Mouse (Mus musculus) heart, postnatal 25 days (tissue): ENCODE data around the gene Wfikkn1. TPM values are rescaled to one million over a fixed set of nuclear protein-coding genes. Genes with fewer than 3 reads are reported as not detected.
"Not testable (repeated sequence)": the region's sequence is repeated elsewhere in the genome, so short reads cannot be mapped to it uniquely, and the experiment has no call there.

Experiments used
- DNase-seq: peaks from one replicate; pipeline ENCODE4 v3.0.0; 2022; ENCODE audit warnings: low spot score
- intact Hi-C: fragments of 180-260 bp; cut with DNase I; formaldehyde crosslinking; loops from one replicate; pipeline ENCODE4 v1.15.1; 2025
- total RNA-seq, 2 experiments: library from RNA; stranded (reverse); gene quantifications; 2 replicates each; pipeline ENCODE4 v1.2.3; 2021

Wfikkn1 gene
- total RNA-seq, 2 experiments from 2014 or later = 0.45 to 0.75 TPM

DNA sequence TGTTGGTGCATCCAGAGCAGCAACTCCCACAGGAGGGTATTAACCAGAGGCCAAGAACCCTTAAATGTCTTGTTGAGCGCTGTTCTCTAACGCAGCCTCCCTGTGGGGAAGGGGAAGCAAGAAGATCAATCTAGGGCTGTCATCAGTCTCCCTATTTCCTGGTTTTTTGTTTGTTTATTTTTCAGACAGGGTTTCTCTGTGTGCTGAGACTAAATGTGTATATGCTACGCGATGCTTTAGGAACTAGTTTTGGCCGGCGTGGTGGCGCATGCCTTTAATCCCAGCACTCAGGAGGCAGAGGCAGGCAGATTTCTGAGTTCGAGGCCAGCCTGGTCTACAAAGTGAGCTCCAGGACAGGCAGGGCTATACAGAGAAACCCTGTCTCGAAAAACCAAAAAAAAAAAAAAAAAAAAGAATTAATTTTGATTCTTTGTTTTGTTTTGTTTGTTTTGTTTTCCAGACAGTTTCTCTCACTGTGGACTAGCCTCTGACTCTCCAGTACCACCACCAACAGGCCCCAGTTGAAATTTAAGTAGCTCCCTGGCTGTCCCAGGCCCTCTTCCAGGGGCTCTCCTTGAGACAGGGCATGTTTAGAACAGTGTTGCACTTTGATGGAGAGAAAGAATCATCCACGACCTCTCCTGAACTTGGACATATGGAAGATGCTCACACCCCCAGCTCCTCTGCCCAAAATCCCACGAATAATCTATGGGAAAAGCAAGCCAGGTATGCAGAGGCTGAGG, 7.1 kb downstream of the Wfikkn1 start:
- intact Hi-C loops = no loop called here
- DNase-seq = no peak

DNA sequence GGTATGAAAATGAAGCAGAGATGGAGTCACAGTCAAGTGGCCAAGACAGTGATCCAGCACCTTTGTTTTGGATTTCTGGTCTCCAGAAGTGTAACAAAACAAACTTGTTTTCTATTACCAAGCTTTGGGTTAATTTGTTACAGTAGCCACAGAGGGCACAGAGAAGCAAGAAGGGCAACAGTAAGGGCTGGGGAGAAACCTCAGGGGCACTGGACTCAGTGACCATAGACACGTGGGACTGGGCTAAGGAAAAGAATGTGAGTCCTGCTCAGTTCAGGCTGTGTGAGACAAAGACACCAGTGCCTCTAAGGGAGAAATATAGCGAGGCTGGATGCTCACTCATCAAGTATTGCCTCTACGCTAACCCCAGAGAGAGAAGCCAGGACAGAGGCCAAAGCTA, 8.0 kb downstream of the Wfikkn1 start:
- DNase-seq = no peak
- intact Hi-C loops = no loop called here

DNA sequence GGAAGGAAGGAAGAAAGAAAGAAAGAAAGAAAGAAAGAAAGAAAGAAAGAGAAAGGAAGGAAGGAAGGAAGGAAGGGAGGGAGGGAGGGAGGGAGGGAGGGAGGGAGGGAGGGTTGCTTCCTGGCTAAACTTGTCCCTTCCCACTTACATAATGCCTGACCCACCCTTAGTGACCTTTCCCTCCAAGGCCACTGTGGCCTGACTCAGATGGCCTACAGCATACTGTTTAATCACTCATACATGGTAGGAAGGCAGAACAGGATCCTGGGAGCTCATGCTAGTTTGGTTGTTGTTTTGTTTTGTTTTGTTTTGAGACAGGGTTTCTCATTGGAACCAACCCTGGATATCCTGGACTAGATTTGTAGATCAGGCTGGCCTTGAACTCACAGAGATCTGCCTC, 9.1 kb downstream of the Wfikkn1 start:
- DNase-seq, intact Hi-C loops: not testable (repeated sequence)

DNA sequence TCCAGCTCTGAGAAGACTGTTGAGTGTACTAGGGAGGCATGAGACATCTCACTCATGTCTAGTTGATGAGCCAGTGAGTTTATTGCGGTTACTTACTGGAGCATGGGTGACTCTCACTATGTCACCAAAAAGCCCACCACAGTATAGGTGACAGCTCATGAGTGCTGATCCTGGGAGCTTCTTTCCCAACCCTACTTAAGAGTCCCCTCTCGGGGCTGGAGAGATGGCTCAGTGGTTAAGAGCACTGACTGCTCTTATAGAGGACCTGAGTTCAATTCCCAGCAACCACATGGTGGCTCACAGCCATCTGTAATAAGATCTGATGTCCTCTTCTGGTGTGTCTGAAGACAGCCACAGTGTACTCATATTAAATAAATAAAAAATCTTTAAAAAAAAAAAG, 10.7 kb downstream of the Wfikkn1 start:
- DNase-seq = no peak
- intact Hi-C loops = loop anchor here (5.0 kb wide), 1 partner anchor 38 kb away; the partner anchor contains the start of gene Stub1

DNA sequence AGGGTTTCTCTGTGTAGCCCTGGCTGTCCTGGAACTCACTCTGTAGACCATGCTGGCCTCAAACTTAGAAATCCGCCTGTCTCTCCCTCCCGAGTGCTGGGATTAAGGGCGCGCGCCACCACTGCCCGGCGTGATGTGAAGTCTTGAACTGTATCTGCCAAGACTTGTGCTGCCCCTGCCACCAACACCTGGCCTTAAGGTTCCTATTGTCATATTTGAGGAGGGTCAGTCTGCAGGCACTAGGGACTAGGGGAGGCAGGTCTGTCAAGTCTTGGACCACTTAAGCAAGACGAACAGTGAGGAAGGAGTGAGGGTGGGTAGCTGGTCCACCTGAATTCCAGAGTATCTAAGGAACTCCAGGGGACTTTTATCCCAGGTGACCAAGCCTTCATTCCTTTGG, 11.2 kb downstream of the Wfikkn1 start:
- intact Hi-C loops = loop anchor here (5.0 kb wide), 1 partner anchor 37 kb away; the partner anchor contains the start of gene Stub1
- DNase-seq = no peak

DNA sequence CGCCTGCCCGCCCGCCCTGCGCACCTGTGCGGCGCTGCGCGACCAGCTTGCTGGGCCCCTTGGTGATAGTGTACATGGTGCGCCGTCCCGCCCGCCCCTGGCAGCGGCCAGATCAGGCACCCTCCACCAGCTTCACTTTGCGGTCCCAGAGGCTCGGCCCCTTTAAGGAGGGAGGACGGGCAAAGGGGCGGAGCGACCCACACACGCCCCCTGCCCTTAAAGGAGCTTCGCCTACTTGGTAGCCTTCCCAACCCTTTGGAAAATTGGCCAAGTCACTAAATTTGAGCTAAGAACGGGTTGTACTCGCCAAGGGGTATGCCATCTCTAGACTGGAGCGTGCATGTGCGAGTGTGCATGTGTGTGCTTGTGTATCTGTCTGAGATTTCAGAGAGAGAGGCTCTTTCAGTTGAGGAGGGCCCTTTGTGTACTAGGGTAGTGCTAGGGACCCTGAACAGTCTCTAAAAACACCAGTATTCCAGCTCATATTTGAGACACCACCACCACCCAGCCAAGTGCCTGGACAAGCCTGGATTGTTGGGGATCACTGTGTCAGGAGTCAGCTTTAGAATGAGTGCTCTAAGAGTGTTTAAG, 12.0 kb downstream of the Wfikkn1 start, which contains the start of gene Mcrip2:
Gene Mcrip2 (minus strand): TSS at position 164 of the 591 bp plus-strand sequence.
- peak; percentile 76 for DNase-seq
- intact Hi-C loops = loop anchor here (5.0 kb wide), 1 partner anchor 36 kb away; the partner anchor contains the start of gene Stub1

DNA sequence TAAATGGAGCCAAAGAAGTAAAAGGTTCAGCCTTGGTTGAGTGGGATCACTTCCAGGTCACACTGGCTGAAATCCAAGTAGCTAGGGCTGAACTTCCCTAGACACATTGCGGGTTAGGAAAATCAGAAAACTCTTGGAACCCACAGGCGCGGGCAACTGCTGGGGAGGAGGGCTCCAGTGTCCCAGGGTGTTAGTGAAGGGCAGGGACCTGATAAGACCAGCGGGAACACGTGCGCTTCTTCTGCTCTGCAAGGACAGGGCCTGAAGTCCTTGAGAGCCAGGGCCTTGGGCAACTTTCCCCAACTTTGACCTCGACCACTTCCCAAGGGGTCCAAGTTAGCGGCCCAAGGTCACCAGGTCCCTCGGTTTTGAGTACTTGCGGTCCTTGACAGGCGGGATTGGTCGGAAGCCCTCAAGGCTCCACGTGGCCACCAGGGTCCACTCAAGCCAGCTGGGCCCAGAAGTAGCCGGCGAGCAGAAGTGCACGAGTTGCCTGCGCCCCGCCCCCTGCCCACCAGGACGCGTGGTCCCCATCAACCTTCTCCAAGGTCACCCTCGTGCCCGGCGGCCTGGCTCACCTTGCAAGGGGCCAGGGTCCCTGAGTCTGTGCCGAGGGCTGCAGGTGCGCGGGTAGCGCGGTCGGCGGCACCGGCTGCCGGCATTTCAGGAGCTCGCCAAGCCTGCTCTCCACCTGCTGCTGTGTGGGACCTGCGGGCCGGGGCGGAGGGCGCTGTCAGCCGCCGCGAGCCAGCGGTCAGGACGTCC, 12.6 kb downstream of the Wfikkn1 start:
- DNase-seq = no peak
- intact Hi-C loops = loop anchor here (5.0 kb wide), 1 partner anchor 36 kb away; the partner anchor contains the start of gene Stub1

DNA sequence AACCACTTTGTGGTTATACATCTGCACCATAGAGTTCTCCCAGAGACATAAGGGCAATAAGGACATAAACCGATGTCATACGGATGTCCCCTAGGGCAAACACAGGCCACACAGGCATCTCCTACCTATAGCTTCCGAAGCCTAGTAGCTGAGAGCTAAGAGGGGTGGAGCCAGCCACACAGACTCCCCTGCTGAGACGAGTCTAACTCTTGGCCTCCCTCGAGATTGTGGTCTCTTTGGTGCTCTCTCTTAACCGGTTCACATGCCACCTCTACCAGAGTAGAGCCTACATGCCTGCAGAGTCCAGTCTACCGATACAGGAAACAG, 13.2 kb downstream of the Wfikkn1 start:
- no peak for DNase-seq
- intact Hi-C loops = loop anchor here (5.0 kb wide), 1 partner anchor 35 kb away; the partner anchor contains the start of gene Stub1

DNA sequence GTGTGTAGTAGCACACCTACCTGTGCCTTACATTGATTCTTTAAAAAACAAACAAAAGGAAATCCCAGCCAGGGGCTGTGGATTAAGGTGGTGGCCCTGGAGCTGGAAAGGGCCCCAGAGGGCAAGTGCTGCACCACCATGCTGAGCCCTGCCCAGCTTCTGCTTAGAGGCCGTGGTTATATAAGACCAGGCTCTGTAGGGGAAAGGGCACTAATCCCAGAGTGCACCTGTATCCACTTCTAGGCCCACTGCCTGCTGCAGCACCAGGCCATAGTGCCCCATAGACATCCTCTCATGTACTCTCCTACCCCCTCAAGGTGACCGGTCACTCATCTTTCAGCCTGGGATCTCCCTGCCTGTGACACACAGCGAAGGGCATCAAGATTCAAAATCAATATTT, 14.5 kb downstream of the Wfikkn1 start:
- intact Hi-C loops = loop anchor here (5.0 kb wide), 1 partner anchor 34 kb away; the partner anchor contains the start of gene Stub1
- no peak for DNase-seq

DNA sequence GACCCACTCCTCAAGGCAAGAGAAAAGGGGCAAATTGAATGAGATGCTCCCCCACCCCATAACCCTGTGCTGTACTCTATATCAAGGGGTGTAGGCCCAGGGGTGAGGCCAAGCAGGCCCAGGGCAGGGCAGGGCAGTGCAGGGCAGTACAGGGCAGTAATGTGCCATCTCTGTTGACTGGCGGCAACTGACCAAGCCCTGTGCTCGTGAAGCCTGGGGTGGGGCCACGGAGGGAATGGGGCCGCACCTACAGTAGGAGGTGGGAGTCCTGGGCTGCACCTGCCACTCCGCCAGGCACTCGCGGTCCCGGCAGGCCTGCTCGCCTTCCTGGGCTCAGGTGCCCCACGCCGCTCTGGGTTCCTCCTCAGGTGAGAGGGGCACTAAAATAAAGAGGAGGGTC, 15.4 kb downstream of the Wfikkn1 start:
- no peak for DNase-seq
- intact Hi-C loops = loop anchor here (5.0 kb wide), 1 partner anchor 33 kb away; the partner anchor contains the start of gene Stub1

DNA sequence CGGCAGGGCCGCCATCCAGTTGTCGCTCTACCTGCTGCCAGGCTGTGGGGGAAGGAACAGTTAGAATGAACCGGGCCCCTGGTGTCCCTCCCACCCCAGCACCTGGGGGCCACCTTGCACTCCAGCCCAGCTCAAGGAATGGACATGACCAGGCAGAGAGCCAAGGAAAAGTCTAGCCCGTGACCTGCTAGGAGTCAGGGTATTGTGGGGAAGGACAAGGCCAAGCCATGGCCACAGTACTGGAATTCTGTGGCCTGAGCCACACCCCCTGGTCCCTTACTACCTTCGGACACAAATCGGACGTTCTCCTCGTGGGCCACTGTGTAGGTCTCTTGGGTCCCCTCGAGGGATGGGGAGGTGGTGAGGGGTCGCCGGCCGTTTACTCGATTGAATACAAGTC, 16.3 kb downstream of the Wfikkn1 start:
- intact Hi-C loops = no loop called here

DNA sequence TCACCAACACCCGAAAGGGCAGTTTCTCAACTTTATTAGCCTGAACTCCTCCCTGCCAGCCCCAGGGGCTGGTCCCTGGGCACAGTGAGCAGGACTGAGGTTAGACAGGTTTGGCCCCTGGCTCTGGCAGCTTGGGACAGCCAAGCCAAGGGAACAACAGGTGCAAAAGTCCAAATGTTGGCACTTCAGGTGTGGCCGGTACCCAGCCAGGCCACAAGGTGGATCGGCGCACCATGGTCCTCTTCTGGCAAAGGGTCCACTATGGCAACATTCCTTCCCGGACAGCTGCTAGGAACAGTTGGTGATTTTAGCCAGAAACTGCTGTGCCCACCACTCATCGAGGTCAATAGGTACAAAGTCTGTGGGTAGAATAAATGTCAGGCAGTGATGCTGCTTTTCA, 17.0 kb downstream of the Wfikkn1 start:
- no peak for DNase-seq
- intact Hi-C loops = no loop called here

More for the DNA sequence above, 16.3 kb downstream of the Wfikkn1 start:
- no peak for DNase-seq

DNA sequence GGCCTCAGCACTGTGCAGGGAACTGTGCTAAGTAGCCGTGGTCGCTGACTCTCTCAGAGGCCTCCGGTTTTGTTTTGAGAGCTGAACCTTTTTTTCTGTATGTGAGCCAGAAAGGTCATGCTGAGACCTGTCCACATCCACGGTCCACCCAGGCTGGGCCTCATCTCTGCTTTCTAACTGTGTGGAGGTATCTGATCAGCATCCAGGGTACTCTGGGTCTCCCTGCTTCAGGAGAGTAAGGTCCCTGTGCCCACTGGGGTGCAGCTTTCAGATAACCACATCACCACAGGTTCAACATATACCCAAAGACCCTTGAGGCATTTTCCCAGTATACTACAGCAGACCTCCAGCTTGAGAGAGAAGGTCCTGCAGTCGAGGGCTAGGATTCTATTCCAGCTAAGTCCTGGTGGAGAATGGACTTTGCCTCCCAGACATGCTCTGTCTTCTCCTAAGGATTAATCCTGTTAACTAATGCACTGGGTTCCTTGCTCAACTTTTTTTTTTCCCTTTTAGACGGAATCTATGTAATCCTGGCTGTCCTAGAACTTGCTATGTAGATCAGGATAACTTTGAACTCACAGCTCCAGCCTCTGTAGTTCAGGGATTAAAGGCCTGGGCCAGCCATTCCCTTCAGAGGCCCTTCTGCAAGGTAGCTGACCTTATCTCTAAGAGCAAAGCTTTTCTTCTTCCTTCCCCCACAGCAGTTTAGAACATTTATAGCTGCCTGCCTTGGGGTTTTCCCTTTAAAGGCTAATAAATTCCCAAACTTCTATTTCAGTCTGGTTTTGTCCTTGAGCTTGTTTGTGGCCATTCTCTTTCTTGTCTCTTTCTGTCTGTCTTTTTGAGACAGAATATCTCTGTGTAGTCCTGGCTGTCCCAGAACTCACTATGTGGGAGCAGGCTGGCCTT, 18.7 kb downstream of the Wfikkn1 start:
- intact Hi-C loops = no loop called here
- DNase-seq = no peak

DNA sequence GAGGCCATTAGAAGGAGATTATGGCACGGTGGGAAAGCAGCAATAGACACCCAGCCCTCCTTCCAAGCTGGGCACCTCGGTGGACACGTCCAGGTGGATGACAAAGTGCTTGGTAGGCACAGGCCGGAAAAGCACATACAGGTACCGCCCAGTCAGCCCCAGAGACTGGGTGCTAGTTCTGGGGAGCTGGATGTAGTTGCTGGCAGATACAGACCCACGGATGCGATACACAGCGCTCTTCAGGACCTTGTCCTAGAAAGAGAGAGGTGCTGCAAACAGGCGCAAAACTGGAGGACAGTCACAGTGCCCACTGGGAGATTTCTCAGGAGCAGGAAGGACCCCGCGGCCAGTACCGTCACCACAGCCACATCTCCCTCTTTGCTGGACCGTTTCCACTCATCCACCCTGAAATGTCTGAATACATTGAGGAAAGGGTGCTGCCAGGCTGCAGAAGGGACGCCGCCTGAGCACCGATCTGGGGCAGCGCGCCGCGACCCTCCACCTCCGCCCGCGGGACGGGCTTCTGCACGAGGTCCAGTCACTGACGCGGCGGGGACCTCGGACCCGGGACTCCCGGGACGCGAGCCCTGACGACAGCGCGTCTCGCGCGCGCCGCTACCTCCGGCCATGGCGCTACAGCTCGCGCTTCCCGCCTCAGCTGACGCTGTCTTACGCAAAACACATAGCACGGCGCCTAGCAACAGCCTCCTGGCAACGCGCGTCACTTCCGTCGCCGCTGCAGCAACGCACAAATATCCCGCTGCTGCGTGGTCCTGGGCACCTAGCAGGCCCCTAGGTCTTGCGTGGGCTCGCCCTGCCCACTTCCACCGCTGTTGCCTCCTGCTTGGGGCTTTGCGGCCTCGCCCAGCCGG, 19.6 kb downstream of the Wfikkn1 start, which contains the start of gene Wdr90:
Gene Wdr90 (minus strand): TSS at position 670 of the 872 bp plus-strand sequence.
- peak; percentile 85 for DNase-seq
- intact Hi-C loops = no loop called here

DNA sequence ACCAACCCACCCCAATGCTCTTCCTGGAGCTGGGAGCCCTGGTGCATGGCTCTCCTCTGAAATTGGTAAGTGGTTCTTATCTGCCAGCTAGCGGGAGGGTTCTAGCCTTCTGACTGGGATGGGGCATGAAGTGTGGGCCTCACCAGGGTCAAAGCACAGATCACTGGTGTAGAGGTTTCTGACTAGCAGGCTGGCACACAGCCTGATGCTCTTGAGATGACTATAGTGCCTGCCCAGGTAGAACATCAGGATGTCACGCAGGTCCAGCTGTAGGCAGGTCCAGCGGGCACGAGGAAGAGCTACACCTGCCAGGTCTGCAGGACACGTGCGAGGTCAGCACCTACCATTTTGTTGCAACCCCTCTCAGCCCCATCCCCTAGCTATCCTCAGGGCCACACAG, 20.4 kb downstream of the Wfikkn1 start:
- intact Hi-C loops = no loop called here
- DNase-seq = no peak

DNA sequence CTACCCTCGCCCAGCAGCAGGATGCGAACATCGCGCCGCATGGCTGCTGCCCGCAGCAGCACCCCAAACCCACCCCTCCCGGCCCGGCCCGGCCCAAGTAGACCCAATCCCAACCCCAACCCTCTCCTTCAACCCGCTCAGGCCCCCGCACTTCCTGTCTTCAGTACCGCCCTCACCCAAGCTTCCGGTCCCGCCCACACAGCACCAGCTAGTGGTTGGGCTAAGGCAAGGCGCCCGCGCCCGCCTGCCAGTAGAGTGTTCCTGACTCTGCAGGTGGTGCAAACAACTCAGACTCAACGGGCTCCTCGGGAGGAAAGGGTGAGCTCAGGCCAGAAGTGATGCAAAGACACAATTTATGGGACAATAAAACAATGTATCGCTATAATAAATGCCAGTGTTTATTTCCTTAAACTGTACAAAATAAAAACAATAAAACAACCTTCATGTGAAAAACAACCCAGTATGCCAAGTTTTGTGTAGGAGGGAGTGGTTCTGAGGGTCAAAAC, 36.2 kb downstream of the Wfikkn1 start, which contains the start of gene Rhot2:
Gene Rhot2 (minus strand): TSS at position 456 of the 506 bp plus-strand sequence.
- intact Hi-C loops = loop anchor here (1.0 kb wide), 1 partner anchor 15 kb away; no protein-coding TSS in a partner anchor
- DNase-seq = peak; percentile 89

DNA sequence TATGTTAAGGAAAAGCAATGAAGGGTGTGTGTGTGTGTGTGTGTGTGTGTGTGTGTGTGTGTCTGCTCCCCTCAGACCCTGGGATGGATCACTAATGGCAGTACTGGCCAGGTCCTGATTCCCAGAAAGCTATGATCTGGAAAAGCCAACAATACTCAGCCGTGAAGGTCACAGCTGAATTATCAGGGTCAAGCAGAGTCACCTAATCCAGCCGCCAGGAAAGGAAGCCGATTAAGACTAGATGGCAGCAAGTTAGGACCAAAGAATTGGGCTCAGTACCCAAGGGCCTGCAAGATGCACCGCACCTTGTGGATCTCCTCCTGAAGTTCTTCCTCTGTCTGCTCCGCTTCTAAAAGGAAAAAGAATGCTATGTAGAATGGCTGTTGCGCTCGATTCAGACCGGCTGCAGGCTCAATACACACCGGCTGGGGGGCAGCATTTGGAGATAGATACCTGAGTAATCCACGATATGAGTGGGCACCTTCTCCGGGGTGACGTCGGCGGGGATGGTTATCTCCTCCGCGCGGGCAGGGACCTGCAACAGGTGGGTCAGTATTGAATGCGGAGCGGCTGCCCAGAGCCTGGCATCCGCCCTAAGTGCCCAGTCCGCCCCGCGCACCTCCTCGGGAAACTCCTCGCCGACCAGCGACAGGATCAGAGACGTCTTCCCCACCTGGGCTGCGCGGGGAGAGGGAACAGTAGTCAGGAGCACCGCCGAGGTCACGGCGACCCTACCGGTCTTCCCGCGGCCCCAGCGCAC, 36.8 kb downstream of the Wfikkn1 start:
- DNase-seq = no peak
- intact Hi-C loops = loop anchor here (1.0 kb wide), 1 partner anchor 15 kb away; no protein-coding TSS in a partner anchor
